Mouse (Mus musculus): ENCODE data around the gene Cebpe. TPM values are rescaled to one million over a fixed set of nuclear protein-coding genes. Genes with fewer than 3 reads are reported as not detected.
A peak's percentile ranks its signal among the peaks of the same experiment; 100 is the strongest.

The Cebpe gene
- polyA plus RNA-seq, 1 experiment from 2014 or later = not detected

DNA sequence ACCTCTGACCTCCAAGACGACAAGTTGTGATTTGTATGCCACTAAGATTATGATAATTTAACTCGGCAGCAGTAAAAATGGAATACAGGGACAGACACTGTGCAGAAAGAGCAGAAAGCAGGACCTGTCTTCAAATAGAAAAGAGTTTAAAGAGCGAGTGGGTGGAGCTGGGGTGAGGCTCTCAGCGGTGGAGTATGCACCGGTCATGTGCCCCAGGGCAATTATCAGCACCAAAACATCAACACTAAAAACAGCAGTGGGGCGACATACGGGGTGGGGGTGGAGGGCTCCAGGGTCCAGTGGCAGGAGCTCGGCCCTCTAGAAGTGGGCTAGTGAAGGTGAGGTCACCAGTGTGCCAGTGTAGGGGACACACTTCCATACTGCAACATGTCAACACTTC lies 32.5 kb upstream of the Cebpe start:
- WGBS = 75% methylated on average over 8 of the region's 8 CpGs
- Histone ChIP-seq H3K27me3 (replicated peaks; ENCODE audit: control insufficient read depth, insufficient read depth, low read length) (no peaks in the 10 kb centered on the region), H3K36me3 (ENCODE audit: control insufficient read depth, insufficient read depth, low read length) (no peaks in the 10 kb centered on the region), H3K4me1 (ENCODE audit: control insufficient read depth, insufficient read depth, low read depth, low read length) (no peaks in the 10 kb centered on the region), H3K9me3 (ENCODE audit: control insufficient read depth, low read length) (no peaks in the 10 kb centered on the region), H3K4me3 (ENCODE audit: low read length) (no peak overlapping the region), H3K4me2 (ENCODE audit: low read length) (no peak overlapping the region), H3K27ac (ENCODE audit: low read depth, low read length) (no peak overlapping the region), H3K9ac (ENCODE audit: low read depth, low read length) (no peak overlapping the region)
- ATAC-seq = no peak

DNA sequence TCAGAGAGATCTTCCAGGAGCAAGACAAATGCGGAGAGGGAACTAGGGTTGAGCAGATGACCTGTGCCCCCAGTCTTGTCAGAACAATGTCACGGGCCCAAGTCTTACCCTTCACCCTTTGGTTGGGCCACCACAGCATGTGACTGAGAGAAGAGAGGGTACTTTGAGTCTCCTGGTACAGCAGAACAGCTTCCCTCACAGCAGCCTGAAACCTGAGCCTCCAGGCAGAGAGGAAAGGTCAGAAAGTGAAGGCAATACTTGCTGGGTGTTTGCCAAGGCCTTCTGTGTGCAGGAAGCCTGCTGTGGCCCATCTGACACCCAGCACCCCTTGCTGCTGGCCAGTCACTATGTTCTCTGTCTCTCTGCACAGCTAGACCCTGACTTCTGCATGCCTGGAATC lies 30.4 kb upstream of the Cebpe start:
- no peaks in the 10 kb centered on the region for H3K27me3 ChIP-seq (replicated peaks; ENCODE audit: control insufficient read depth, insufficient read depth, low read length)
- no peaks in the 10 kb centered on the region for H3K4me1 ChIP-seq (ENCODE audit: control insufficient read depth, insufficient read depth, low read depth, low read length)
- no peak overlapping the region for H3K4me3 ChIP-seq (ENCODE audit: low read length)
- no peak for ATAC-seq
- WGBS = 81% methylated on average over 2 of the region's 2 CpGs
- H3K9me3 ChIP-seq (ENCODE audit: control insufficient read depth, low read length) = no peaks in the 10 kb centered on the region
- no peaks in the 10 kb centered on the region for H3K36me3 ChIP-seq (ENCODE audit: control insufficient read depth, insufficient read depth, low read length)
- H3K9ac ChIP-seq (ENCODE audit: low read depth, low read length) = no peak overlapping the region
- H3K4me2 ChIP-seq (ENCODE audit: low read length) = no peak overlapping the region
- H3K27ac ChIP-seq (ENCODE audit: low read depth, low read length) = no peak overlapping the region

- no peaks in the 10 kb centered on the region for H3K36me3 ChIP-seq (ENCODE audit: control insufficient read depth, insufficient read depth, low read length)
- no peak overlapping the region for H3K27ac ChIP-seq (ENCODE audit: low read depth, low read length)
- H3K9me3 ChIP-seq (ENCODE audit: control insufficient read depth, low read length) = no peaks in the 10 kb centered on the region
- H3K9ac ChIP-seq (ENCODE audit: low read depth, low read length) = no peak overlapping the region
- peaks cover 5% of the 10 kb centered on the region for H3K4me1 ChIP-seq (ENCODE audit: control insufficient read depth, insufficient read depth, low read depth, low read length)
- H3K4me3 ChIP-seq (ENCODE audit: low read length) = no peak overlapping the region
- WGBS = 90% methylated on average over 6 of the region's 6 CpGs
- no peak overlapping the region for H3K4me2 ChIP-seq (ENCODE audit: low read length)
- ATAC-seq = no peak
- no peaks in the 10 kb centered on the region for H3K27me3 ChIP-seq (replicated peaks; ENCODE audit: control insufficient read depth, insufficient read depth, low read length)
Observed at GRCm38 (mm10) chr14:54741721-54742120, 29.7 kb upstream of the Cebpe start.

GRCm38 (mm10) chr14:54737634-54738033 lies 25.7 kb upstream of the Cebpe start:
- no peak overlapping the region for H3K4me3 ChIP-seq (ENCODE audit: low read length)
- H3K4me2 ChIP-seq (ENCODE audit: low read length) = no peak overlapping the region
- peak overlapping the region; percentile 57; the same call in 1 of the 2 replicates for H3K27ac ChIP-seq (ENCODE audit: low read depth, low read length)
- no peaks in the 10 kb centered on the region for H3K9me3 ChIP-seq (ENCODE audit: control insufficient read depth, low read length)
- WGBS = 59% methylated on average over 9 of the region's 10 CpGs
- H3K27me3 ChIP-seq (replicated peaks; ENCODE audit: control insufficient read depth, insufficient read depth, low read length) = no peaks in the 10 kb centered on the region
- no peak for ATAC-seq
- no peaks in the 10 kb centered on the region for H3K36me3 ChIP-seq (ENCODE audit: control insufficient read depth, insufficient read depth, low read length)
- no peak overlapping the region for H3K9ac ChIP-seq (ENCODE audit: low read depth, low read length)
- H3K4me1 ChIP-seq (ENCODE audit: control insufficient read depth, insufficient read depth, low read depth, low read length) = peaks cover 7% of the 10 kb centered on the region

DNA sequence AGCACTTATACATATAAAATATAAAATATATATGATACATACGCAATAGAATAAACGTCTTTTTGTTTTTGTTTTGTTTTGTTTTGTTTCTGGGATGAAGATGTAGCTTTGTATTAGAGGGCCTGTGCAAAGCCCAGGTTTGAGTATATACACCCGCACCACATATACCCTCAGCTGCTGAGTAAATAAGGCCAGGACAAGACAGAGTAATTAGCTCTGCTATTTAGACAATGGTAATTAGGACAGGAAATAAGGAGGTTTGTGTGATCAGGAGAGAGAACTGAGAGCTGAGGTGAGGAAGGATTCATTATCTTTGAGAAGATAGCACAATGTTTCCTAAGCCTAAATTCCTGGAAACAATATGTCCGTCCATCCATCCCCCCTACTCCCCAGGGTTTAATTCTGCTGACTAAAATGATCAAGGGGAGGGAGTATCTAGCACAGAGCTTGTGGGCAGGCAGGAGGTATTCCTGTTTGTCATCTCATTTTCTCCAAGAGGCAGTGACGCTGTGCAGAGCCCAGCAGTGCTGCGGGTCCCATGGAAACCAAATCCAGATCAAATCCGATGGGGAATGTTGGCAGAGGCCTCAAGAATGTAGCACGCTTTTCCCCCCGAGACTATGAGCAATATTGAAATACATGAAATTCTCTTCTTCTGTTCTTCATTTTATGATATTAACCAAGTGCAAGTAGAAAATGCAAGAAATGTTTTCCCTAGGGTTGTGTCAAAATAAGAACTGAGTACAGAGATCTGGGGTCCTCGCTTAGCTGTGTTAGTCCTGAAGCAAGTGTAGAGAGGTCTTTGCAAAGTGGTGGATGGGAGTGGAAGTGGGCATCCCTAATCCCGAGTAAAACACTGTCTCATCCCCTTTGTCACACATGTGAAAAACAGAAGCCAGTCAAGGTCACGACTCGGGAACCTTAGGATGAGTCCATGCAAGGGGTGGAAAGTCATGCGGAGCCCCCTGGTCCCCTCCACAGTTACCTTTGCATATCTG lies 24.9 kb upstream of the Cebpe start:
- 51% methylated on average over 14 of the region's 14 CpGs for WGBS
- no peak overlapping the region for H3K4me3 ChIP-seq (ENCODE audit: low read length)
- H3K4me1 ChIP-seq (ENCODE audit: control insufficient read depth, insufficient read depth, low read depth, low read length) = peaks cover 7% of the 10 kb centered on the region
- H3K9ac ChIP-seq (ENCODE audit: low read depth, low read length) = no peak overlapping the region
- H3K4me2 ChIP-seq (ENCODE audit: low read length) = no peak overlapping the region
- H3K9me3 ChIP-seq (ENCODE audit: control insufficient read depth, low read length) = no peaks in the 10 kb centered on the region
- no peaks in the 10 kb centered on the region for H3K27me3 ChIP-seq (replicated peaks; ENCODE audit: control insufficient read depth, insufficient read depth, low read length)
- H3K27ac ChIP-seq (ENCODE audit: low read depth, low read length) = peak overlapping the region; percentile 57
- no peaks in the 10 kb centered on the region for H3K36me3 ChIP-seq (ENCODE audit: control insufficient read depth, insufficient read depth, low read length)
- ATAC-seq = peak; percentile 77

DNA sequence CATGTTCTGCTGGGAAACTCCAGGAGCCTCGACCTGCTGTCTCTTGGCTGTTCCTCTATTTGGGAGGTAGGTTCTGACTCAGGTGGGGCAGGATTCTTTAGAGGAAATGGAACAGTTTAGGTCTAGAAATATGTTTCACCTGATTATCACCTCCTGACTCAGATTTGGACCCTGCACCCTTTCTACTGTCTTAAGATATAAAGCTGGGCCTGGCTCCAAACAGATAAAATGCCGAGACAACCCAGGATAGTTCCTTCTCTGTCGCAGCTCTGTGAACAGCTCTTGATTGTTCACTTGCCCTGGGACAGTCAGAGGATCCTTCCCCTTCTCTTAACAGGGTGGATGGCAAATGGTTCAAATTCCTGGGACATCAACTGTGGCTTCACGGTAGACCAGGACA lies 23.2 kb upstream of the Cebpe start:
- ATAC-seq = no peak
- Histone ChIP-seq H3K36me3 (ENCODE audit: control insufficient read depth, insufficient read depth, low read length) (no peaks in the 10 kb centered on the region), H3K4me2 (ENCODE audit: low read length) (no peak overlapping the region), H3K4me1 (ENCODE audit: control insufficient read depth, insufficient read depth, low read depth, low read length) (peaks cover 7% of the 10 kb centered on the region), H3K27me3 (replicated peaks; ENCODE audit: control insufficient read depth, insufficient read depth, low read length) (no peaks in the 10 kb centered on the region), H3K9ac (ENCODE audit: low read depth, low read length) (no peak overlapping the region), H3K9me3 (ENCODE audit: control insufficient read depth, low read length) (no peaks in the 10 kb centered on the region), H3K27ac (ENCODE audit: low read depth, low read length) (no peak overlapping the region), H3K4me3 (ENCODE audit: low read length) (no peak overlapping the region)
- 79% methylated on average over 4 of the region's 4 CpGs for WGBS

DNA sequence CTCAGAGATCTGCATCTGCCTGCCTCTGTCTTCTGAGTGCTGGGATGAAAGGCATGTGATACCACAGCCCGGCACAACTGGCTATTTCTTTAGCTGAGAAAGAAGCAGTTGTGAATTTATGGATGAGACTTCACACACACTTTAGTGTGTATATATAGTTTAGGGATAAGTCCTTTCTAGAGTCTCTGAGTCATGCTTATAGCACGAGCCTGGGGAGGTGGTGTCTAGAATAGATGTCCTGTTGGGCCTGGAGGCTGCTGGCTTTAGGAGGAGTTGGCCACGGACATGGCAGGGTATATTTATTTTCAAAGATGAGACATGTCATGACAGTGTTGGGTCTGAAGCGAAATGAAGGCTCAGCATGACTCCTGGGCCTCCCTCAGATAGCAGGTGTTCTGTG lies 22.0 kb upstream of the Cebpe start:
- H3K9ac ChIP-seq (ENCODE audit: low read depth, low read length) = no peak overlapping the region
- no peaks in the 10 kb centered on the region for H3K27me3 ChIP-seq (replicated peaks; ENCODE audit: control insufficient read depth, insufficient read depth, low read length)
- no peaks in the 10 kb centered on the region for H3K36me3 ChIP-seq (ENCODE audit: control insufficient read depth, insufficient read depth, low read length)
- no peak for ATAC-seq
- H3K4me3 ChIP-seq (ENCODE audit: low read length) = no peak overlapping the region
- H3K27ac ChIP-seq (ENCODE audit: low read depth, low read length) = no peak overlapping the region
- H3K4me1 ChIP-seq (ENCODE audit: control insufficient read depth, insufficient read depth, low read depth, low read length) = peaks cover 7% of the 10 kb centered on the region
- no peaks in the 10 kb centered on the region for H3K9me3 ChIP-seq (ENCODE audit: control insufficient read depth, low read length)
- H3K4me2 ChIP-seq (ENCODE audit: low read length) = no peak overlapping the region
- WGBS = 75% methylated on average over 4 of the region's 4 CpGs

- no peak overlapping the region for H3K4me2 ChIP-seq (ENCODE audit: low read length)
- peaks cover 7% of the 10 kb centered on the region for H3K4me1 ChIP-seq (ENCODE audit: control insufficient read depth, insufficient read depth, low read depth, low read length)
- H3K9me3 ChIP-seq (ENCODE audit: control insufficient read depth, low read length) = no peaks in the 10 kb centered on the region
- ATAC-seq = no peak
- H3K36me3 ChIP-seq (ENCODE audit: control insufficient read depth, insufficient read depth, low read length) = no peaks in the 10 kb centered on the region
- 90% methylated on average over 8 of the region's 8 CpGs for WGBS
- no peak overlapping the region for H3K27ac ChIP-seq (ENCODE audit: low read depth, low read length)
- no peak overlapping the region for H3K4me3 ChIP-seq (ENCODE audit: low read length)
- no peak overlapping the region for H3K9ac ChIP-seq (ENCODE audit: low read depth, low read length)
- no peaks in the 10 kb centered on the region for H3K27me3 ChIP-seq (replicated peaks; ENCODE audit: control insufficient read depth, insufficient read depth, low read length)
Observed at GRCm38 (mm10) chr14:54732206-54732605, 20.2 kb upstream of the Cebpe start.

- Histone ChIP-seq H3K4me3 (ENCODE audit: low read length) (no peak overlapping the region), H3K27ac (ENCODE audit: low read depth, low read length) (no peak overlapping the region), H3K4me2 (ENCODE audit: low read length) (no peak overlapping the region), H3K4me1 (ENCODE audit: control insufficient read depth, insufficient read depth, low read depth, low read length) (no peaks in the 10 kb centered on the region), H3K9ac (ENCODE audit: low read depth, low read length) (no peak overlapping the region), H3K36me3 (ENCODE audit: control insufficient read depth, insufficient read depth, low read length) (0 out of 2 replicates have a peak, but pooled peaks cover 1% of the 10 kb centered on the region), H3K9me3 (ENCODE audit: control insufficient read depth, low read length) (no peaks in the 10 kb centered on the region), H3K27me3 (replicated peaks; ENCODE audit: control insufficient read depth, insufficient read depth, low read length) (no peaks in the 10 kb centered on the region)
- 86% methylated on average over 6 of the region's 6 CpGs for WGBS
- no peak for ATAC-seq
Observed at GRCm38 (mm10) chr14:54730305-54730704, 18.3 kb upstream of the Cebpe start.
